Mouse (Mus musculus): ENCODE results near the gene Fbxo6. TPM values are rescaled to one million over a fixed set of nuclear protein-coding genes. Genes with fewer than 3 reads are reported as not detected.

The Fbxo6 gene
- polyA plus RNA-seq, 1 experiment from 2014 or later = 15.6 TPM

- H3K9me3 ChIP-seq = no peaks in the 10 kb centered on the region
- 24% methylated on average over 27 of the region's 27 CpGs for WGBS
- DNase-seq (ENCODE audit: low spot score) = peak; percentile 60
- peaks cover 44% of the 10 kb centered on the region for H3K27me3 ChIP-seq (ENCODE audit: insufficient read depth, poor library complexity, severe bottlenecking)
- peak overlapping the region; percentile 95 for H3K27ac ChIP-seq
- H3K36me3 ChIP-seq = peaks cover 49% of the 10 kb centered on the region
- H3K4me3 ChIP-seq = peak overlapping the region; percentile 81
- peaks cover 50% of the 10 kb centered on the region for H3K4me1 ChIP-seq (replicated peaks)
Measured at GRCm38 (mm10) chr4:148158436-148159348, 6.8 kb upstream of the Fbxo6 start.

DNA sequence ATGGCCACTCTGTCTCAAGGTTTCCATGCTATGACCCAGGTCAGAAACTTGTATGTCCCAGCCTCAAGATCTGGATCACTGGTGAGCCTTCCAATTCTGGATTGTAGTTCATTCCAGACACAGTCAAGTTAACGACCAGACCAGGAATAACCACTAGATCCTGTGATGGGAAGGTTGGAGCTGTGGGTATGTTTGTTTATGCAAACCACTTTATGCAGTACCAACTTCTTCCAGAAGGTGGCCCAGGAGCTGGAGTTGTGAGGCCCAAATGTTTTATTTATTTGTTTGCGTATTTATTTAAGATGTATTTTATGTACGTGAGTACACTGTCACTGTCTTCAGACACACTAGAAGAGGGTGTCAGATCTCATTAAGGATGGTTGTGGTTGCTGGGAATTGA lies 3.0 kb upstream of the Fbxo6 start:
- Histone ChIP-seq H3K27me3 (ENCODE audit: insufficient read depth, poor library complexity, severe bottlenecking) (peaks cover 7% of the 10 kb centered on the region), H3K4me3 (no peak overlapping the region), H3K36me3 (peaks cover 63% of the 10 kb centered on the region), H3K27ac (no peak overlapping the region), H3K9me3 (no peaks in the 10 kb centered on the region), H3K4me1 (replicated peaks) (peaks cover 52% of the 10 kb centered on the region)
- DNase-seq (ENCODE audit: low spot score) = no peak
- WGBS = 70% methylated on average over 3 of the region's 3 CpGs

GRCm38 (mm10) chr4:148154006-148154405 lies 2.1 kb upstream of the Fbxo6 start:
- Histone ChIP-seq H3K4me3 (no peak overlapping the region), H3K4me1 (replicated peaks) (peaks cover 51% of the 10 kb centered on the region), H3K36me3 (peaks cover 67% of the 10 kb centered on the region), H3K27ac (no peak overlapping the region), H3K27me3 (ENCODE audit: insufficient read depth, poor library complexity, severe bottlenecking) (peaks cover 7% of the 10 kb centered on the region; the same call in 1 of the 2 replicates), H3K9me3 (no peaks in the 10 kb centered on the region)
- no peak for DNase-seq (ENCODE audit: low spot score)
- WGBS = 91% methylated on average over 4 of the region's 4 CpGs

- H3K27ac ChIP-seq = no peak overlapping the region; the same call in 1 of the 2 replicates
- 85% methylated on average over 5 of the region's 5 CpGs for WGBS
- H3K4me3 ChIP-seq = no peak overlapping the region; the same call in 1 of the 2 replicates
- H3K36me3 ChIP-seq = peaks cover 70% of the 10 kb centered on the region
- H3K4me1 ChIP-seq (replicated peaks) = peaks cover 40% of the 10 kb centered on the region
- no peaks in the 10 kb centered on the region for H3K27me3 ChIP-seq (ENCODE audit: insufficient read depth, poor library complexity, severe bottlenecking)
- no peaks in the 10 kb centered on the region for H3K9me3 ChIP-seq
- no peak for DNase-seq (ENCODE audit: low spot score)
Measured at GRCm38 (mm10) chr4:148152547-148152946, 607 bp upstream of the Fbxo6 start.

- Histone ChIP-seq H3K27ac (peak overlapping the region; percentile 92), H3K4me3 (peak overlapping the region; percentile 69), H3K36me3 (peaks cover 70% of the 10 kb centered on the region), H3K27me3 (ENCODE audit: insufficient read depth, poor library complexity, severe bottlenecking) (no peaks in the 10 kb centered on the region), H3K4me1 (replicated peaks) (peaks cover 36% of the 10 kb centered on the region), H3K9me3 (no peaks in the 10 kb centered on the region)
- WGBS = 65% methylated on average over 3 of the region's 3 CpGs
- no peak for DNase-seq (ENCODE audit: low spot score)
Measured at GRCm38 (mm10) chr4:148150953-148151266, 1.0 kb downstream of the Fbxo6 start.

DNA sequence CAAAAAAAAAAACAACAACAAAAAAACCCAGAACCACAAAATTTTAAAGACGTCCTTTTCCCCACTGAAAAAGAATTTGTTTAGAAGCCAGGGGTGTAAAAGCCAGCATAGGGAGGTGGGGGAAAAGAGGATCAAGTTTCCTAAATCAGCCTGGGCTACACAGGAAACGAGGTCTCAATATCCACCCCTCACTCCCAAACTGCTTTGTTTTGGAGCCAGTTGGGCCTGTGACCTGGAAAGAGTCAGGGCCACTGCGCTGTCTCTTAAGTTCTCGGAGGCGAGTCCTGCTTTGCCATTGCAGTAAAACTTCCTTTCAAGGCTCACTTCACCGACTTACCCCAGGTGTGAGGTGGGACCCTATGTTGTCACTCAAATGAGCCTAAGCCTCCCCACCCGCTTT lies 1.7 kb downstream of the Fbxo6 start:
- Histone ChIP-seq H3K27me3 (ENCODE audit: insufficient read depth, poor library complexity, severe bottlenecking) (no peaks in the 10 kb centered on the region), H3K27ac (peak overlapping the region; percentile 29; the same call in 1 of the 2 replicates), H3K9me3 (no peaks in the 10 kb centered on the region), H3K36me3 (peaks cover 70% of the 10 kb centered on the region), H3K4me1 (replicated peaks) (peaks cover 36% of the 10 kb centered on the region), H3K4me3 (no peak overlapping the region)
- no peak for DNase-seq (ENCODE audit: low spot score)
- WGBS = 46% methylated on average over 7 of the region's 7 CpGs

DNA sequence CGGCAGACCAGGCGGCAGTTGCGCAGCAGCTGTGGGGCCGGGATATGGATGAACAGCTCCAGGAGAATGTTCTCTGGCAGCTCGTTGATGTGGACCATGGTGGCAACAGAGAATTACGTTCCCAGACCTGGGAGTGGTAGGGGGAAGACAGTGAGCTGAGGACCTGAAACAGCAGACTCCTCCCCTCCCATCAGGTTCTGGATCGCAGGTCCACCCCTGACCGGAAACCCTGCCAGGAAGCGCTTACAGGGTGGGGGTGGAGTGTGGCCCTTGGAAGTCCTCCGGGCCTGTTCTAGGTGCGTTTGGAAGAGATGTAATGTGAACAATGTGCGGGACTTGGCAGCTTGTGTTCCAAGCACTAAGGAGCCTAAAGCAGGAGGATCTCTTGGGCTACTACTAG lies 2.4 kb downstream of the Fbxo6 start:
- peak overlapping the region; percentile 45; the same call in 1 of the 2 replicates for H3K27ac ChIP-seq

GRCm38 (mm10) chr4:148147714-148148113 lies 4.2 kb downstream of the Fbxo6 start:
- 88% methylated on average over 2 of the region's 2 CpGs for WGBS
- peaks cover 65% of the 10 kb centered on the region for H3K36me3 ChIP-seq
- H3K27me3 ChIP-seq (ENCODE audit: insufficient read depth, poor library complexity, severe bottlenecking) = no peaks in the 10 kb centered on the region
- peaks cover 37% of the 10 kb centered on the region for H3K4me1 ChIP-seq (replicated peaks)
- no peak overlapping the region for H3K4me3 ChIP-seq
- no peaks in the 10 kb centered on the region for H3K9me3 ChIP-seq
- no peak overlapping the region for H3K27ac ChIP-seq
- no peak for DNase-seq (ENCODE audit: low spot score)

More for the DNA sequence above, 2.4 kb downstream of the Fbxo6 start:
- Histone ChIP-seq H3K4me1 (replicated peaks) (peaks cover 36% of the 10 kb centered on the region), H3K36me3 (peaks cover 70% of the 10 kb centered on the region), H3K27me3 (ENCODE audit: insufficient read depth, poor library complexity, severe bottlenecking) (no peaks in the 10 kb centered on the region), H3K9me3 (no peaks in the 10 kb centered on the region), H3K4me3 (no peak overlapping the region)
- no peak for DNase-seq (ENCODE audit: low spot score)
- 67% methylated on average over 12 of the region's 12 CpGs for WGBS

DNA sequence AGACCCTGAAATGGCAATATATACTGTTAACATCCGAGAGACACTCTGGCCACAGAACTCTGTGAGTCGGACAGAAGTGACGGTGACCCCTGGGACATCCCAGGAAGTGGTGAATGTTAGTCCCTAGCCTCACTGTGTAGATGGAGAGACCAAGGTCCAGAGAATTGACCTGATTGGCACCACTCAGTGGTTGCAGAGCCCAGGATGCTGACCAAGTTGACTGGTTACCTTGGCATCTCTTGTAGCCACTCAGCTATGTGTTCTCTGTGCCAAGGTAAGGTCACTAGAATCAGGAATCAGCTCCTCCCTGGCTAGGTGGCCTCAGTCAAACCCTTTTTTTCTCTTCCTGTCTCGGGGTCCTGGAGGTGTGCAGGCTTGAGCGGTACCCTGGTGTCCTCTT lies 8.2 kb downstream of the Fbxo6 start:
- no peak for DNase-seq (ENCODE audit: low spot score)
- peaks cover 22% of the 10 kb centered on the region; the same call in 1 of the 2 replicates for H3K4me1 ChIP-seq (replicated peaks)
- H3K36me3 ChIP-seq = peaks cover 55% of the 10 kb centered on the region
- no peak overlapping the region for H3K27ac ChIP-seq
- 86% methylated on average over 5 of the region's 5 CpGs for WGBS
- no peaks in the 10 kb centered on the region for H3K9me3 ChIP-seq
- H3K27me3 ChIP-seq (ENCODE audit: insufficient read depth, poor library complexity, severe bottlenecking) = peaks cover 5% of the 10 kb centered on the region
- no peak overlapping the region for H3K4me3 ChIP-seq

DNA sequence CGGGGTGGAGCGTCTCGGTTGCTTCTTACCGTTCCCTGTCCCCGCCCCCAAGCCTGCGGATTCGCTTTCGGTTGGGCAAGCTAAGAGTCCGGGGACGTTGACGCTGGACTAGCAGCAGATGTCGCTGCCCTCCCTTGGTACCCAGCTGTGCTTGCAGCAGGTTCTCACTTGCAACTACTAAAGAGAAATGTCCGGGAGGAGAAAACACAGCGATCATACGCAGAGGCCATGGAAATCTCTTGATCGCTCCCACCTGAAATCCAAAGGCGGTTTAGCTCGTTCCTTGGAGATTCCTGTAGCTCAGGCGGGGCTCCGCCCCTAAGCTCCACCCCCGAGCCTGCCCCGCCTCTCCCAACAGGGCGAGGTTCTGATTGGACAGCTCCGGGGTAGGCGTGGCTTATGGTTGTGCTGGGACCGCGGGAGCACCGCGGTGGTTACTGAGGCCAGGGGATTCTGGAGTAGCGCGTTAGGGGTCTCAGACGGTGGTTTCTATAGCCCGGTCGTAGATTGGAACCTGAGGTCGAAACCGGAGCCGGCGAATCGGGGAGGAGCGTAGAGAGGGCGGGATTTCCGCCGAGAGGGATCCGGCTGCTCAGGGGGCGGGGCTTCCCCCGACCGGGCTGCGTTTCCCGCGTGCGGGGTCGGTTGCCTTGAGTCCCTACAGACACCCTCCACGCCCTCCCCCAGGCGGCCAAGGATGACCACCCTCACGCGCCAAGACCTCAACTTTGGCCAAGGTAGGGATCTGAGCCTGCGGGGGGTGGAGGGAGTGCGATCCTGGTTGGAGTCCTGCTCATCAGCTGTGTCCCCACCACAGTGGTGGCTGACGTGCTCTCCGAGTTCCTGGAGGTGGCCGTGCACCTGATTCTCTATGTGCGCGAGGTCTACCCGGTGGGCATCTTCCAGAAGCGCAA lies 11.6 kb downstream of the Fbxo6 start:
- Histone ChIP-seq H3K4me3 (peak overlapping the region; percentile 79), H3K27me3 (ENCODE audit: insufficient read depth, poor library complexity, severe bottlenecking) (peaks cover 22% of the 10 kb centered on the region), H3K4me1 (replicated peaks) (peaks cover 26% of the 10 kb centered on the region), H3K27ac (peak overlapping the region; percentile 90), H3K9me3 (no peaks in the 10 kb centered on the region), H3K36me3 (peaks cover 21% of the 10 kb centered on the region)
- DNase-seq (ENCODE audit: low spot score) = peak; percentile 97
- under 1% methylated on average over 65 of the region's 65 CpGs for WGBS

DNA sequence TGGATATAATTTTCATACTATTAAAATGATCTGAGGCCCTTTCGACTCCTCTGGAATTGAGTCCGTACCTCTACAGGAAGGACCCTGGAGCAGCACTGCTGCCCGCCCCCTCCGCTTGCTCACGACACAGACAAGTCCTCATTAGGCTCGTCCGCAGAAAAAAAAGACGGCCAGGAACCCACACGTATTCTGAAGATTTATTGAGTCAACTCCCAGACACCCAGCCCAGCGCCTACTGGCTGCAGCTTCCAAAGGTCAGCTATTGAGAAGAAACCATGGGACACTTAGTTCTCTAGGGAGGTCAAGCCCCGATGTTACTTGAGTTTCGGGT lies 12.2 kb downstream of the Fbxo6 start:
- DNase-seq (ENCODE audit: low spot score) = no peak
- H3K27me3 ChIP-seq (ENCODE audit: insufficient read depth, poor library complexity, severe bottlenecking) = peaks cover 22% of the 10 kb centered on the region
- H3K4me1 ChIP-seq (replicated peaks) = peaks cover 26% of the 10 kb centered on the region
- peaks cover 15% of the 10 kb centered on the region for H3K36me3 ChIP-seq
- H3K4me3 ChIP-seq = peak overlapping the region; percentile 79
- WGBS = 1% methylated on average over 12 of the region's 12 CpGs
- peak overlapping the region; percentile 90 for H3K27ac ChIP-seq
- no peaks in the 10 kb centered on the region for H3K9me3 ChIP-seq

- H3K4me3 ChIP-seq = no peak overlapping the region
- H3K4me1 ChIP-seq (replicated peaks) = peaks cover 23% of the 10 kb centered on the region
- H3K27me3 ChIP-seq (ENCODE audit: insufficient read depth, poor library complexity, severe bottlenecking) = peaks cover 22% of the 10 kb centered on the region
- H3K27ac ChIP-seq = no peak overlapping the region
- H3K9me3 ChIP-seq = no peaks in the 10 kb centered on the region
- no peak for DNase-seq (ENCODE audit: low spot score)
- H3K36me3 ChIP-seq = no peaks in the 10 kb centered on the region
- WGBS = 68% methylated on average over 8 of the region's 8 CpGs
Measured at GRCm38 (mm10) chr4:148137503-148137902, 14.4 kb downstream of the Fbxo6 start.

DNA sequence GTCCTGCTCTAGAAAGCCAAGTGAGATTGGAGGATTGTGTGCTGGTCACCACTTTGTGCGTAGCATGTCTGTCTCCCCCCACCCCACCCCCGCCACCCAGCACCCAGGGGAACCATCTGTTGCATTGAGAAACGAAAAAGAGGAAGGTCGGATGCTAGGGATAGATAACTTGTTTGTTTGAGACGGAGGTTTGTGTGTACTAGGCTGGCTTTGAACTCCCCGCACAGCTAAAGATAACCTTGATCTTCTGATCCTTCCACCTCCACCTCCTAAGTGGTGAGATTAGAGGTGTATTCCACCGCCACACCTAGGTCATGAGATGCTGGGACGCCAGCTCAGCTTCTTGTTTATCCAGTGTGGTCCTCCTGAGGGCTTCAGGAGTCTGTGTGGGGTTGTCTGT lies 17.0 kb downstream of the Fbxo6 start:
- Histone ChIP-seq H3K27me3 (ENCODE audit: insufficient read depth, poor library complexity, severe bottlenecking) (peaks cover 47% of the 10 kb centered on the region), H3K27ac (no peak overlapping the region), H3K4me1 (replicated peaks) (peaks cover 41% of the 10 kb centered on the region), H3K9me3 (no peaks in the 10 kb centered on the region), H3K36me3 (no peaks in the 10 kb centered on the region), H3K4me3 (no peak overlapping the region)
- 86% methylated on average over 8 of the region's 8 CpGs for WGBS
- no peak for DNase-seq (ENCODE audit: low spot score)

Data from hindbrain, embryonic 10.5 days (tissue).